Mouse (Mus musculus): ENCODE measurements around the gene Hexb.

Gene Hexb

DNA sequence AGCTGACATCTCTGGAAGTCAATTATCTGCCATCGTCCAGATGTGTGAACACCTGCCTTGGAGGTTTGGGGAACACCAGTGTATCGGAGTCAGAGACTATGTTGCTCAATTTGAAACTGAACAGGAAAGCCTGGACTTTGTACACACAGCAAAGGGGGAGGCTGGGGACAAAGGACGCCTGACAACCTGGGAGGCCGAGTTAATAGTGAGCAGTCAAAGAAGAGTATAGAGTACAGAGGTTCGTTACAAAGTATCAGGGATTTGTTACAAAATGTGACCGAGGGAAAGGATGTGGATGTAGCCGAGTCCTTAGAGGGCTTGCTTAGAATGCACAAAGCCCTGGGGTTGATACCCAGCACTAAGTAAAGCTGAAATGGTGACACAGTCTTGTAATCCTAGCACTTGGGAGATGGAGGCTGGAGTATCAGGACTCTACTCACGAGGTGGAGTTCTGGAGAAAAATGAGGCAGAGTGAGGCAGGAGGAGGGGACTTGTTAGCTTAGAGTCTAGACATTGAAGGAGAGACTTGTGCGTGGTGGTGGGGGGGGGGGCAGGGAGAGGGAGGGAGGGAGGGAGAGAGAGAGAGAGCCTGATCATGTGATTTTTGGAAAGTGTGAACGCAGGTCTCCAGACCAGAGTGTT lies 26.3 kb upstream of the Hexb start:
- in situ Hi-C loops (cut with MboI, MseI), result no loop called here

DNA sequence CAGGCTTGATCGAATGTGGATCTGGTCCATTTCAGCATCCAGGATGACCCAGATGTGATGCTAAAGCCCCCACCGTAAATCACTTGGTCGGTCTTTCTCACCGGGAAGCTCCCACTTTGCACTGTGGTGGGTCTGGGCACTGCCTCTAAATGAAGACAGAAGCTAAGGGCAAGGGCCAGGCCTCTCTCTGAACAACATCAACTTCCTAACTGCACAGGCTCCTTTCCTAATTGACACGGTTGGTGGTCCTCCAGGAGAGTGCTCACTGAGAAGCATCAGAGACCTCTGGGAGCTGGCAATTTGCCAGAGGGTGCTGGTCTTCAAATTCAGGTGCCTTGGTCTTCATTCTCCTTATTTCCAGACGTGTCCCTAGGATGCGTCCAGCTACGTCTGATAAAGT lies 25.7 kb upstream of the Hexb start:
- in situ Hi-C loops (cut with MboI, MseI), result no loop called here

DNA sequence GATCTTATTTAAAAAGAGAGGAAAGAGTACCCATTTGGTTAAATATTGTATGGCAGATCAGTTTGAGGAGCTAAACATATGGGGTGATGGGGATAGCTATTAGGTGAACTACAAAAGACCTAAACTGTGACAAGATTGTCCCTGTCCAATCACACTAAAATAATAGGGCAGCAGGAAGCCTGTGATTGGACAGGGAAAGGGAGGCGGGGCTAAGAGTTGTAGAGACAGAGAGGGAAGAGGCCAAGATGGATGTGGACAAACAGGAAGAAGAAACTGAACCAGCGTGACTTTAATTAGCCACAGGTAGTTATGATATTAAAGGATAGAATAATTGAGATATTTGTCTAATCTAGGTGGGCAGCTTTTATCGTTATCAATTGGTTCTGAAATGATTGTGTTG lies 21.9 kb upstream of the Hexb start:
- in situ Hi-C loops (cut with MboI, MseI), result no loop called here

DNA sequence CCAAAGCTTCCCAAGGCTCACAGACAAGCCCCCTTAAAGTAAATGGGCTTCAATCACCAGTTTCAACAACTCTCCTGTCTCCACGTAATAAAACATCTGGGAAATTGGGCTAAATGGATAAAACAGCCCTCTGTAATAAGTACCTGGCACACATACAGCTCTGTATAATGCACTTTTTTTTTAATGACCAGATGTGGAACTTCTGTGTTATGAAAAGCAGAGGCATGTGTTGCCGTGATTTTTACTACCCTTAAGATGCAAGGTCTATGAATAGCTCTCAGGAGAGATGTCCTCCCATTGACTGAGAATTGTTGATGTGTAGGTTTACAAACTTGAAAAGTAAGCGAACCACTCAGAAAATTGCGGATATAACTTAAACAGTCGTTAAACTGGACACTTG lies 18.0 kb upstream of the Hexb start:
- in situ Hi-C loops (cut with MboI, MseI), result no loop called here

DNA sequence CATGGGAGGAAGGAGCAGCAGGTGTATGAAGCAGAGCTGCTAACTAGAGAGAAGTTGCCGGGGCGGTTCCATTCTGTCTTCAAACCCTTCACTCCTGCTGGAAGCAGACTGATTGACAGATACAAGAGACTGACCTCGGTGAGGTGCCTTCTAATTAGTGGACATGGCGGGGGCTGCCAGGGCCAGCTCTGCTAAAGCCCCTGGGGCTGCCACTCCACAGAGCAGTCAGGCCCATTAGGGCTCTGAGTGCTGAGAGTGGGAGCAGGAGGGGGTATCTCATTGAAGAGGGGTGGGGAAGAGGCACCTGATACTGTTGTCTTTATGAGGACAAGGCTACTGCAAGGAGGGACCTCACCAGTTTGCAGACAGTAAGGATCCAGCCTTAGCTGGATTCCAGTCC lies 17.4 kb upstream of the Hexb start:
- in situ Hi-C loops (cut with MboI, MseI), result no loop called here

DNA sequence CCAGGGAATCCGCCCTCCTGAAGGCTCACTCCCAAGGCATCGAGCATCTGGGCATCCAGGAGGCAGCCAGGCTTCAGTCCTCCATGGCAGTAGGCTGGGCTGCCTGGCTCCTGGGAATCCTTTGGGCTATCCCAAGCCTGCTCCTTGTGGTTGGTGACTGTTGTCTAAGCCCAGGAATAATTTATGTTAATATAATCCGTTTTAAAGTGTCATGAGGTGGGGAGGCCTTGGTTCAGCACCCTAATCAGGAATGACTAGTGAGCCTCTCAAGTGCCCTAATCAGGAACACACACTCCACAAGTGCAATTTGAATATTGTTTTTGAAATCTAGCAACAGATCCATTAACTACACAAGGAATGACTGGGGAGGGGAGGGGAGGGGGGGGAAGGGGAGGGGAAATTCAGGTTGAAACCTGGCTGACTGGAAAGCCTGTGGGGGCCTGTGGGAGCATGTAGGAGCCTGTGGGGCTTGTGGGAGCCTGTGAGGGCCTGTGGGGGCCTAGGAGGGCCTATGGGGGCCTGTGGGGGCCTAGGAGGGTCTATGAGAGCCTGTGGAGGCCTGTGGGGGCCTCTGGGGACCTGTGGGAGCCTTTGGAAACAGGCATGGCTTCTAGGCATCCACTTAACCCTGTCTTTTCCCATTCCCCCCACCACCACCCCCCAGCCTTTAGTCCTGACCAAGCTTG lies 16.6 kb upstream of the Hexb start:
- in situ Hi-C loops (cut with MboI, MseI), result no loop called here

DNA sequence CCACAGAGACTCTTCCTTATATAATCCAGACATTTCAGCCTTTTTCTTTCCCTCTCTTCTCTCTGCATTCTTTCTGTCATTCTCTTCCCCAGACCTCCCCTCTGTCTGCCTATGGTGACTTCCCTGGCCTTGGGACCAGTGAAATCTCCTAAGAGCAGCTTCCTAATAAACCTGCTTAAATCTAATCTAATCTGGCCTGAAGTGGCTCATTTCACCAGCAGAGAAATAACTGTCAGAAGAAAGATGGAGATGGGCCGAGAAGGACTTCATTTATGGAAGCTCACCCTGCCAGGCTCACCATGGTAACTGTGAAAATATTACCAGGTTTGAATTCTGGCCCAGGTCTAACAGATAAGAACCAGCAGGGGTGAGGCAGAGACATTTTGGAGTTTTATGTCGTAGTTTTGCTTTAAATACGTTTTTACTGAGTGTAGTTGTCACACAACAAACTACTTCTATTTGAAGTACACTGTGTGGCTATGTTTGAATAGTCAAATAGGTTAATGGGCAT lies 10.4 kb upstream of the Hexb start:
- in situ Hi-C loops (cut with MboI, MseI), result no loop called here

DNA sequence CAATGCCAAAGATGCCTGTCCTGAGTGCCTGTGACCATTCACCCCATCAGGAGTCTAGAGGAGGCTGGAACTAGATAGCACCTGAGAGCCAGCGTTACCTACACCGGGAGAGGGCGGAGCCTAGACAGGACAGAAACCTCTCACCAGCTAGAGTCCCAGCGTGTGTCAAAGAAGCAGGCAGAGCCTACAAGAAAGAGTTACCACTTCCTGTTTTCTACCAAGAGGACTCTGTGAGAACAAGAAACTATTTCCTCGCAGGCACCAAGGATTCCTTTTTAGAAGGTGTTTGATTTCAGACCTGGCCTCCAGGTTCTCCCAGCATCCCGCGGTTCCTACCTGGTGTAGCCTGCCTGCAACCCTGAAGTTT lies 9.9 kb upstream of the Hexb start:
- in situ Hi-C loops (cut with MboI, MseI), result no loop called here

DNA sequence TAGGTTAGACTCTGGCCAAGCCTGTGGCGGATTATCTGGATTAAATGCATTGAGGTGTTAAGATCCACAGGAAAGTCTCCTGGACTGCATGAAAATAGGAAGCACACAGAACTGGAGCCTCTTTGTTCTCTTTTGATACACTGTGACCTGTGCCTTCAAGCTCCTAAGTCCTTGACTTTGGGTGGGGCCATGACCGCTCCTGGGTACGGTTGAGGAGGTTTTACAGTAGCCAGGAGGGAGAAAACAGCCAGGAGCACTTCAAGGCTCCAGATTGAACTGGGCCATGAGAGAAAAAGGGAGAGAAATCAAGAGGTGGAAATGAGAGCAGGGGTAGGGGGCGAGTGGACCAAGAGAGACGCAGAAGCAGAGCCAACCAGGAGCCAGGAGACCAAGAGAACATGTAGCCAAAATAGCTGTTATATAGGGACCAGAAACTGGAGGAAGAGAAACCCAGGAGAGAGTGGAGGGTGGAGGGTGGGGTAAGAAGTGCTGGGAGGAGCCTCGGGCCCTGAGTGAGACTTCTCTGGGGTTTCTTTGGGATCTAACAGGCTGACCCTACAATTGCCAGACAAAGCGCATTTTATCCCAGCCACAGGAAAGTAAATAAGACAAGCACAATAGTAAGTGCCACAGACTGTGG lies 9.4 kb upstream of the Hexb start:
- in situ Hi-C loops (cut with MboI, MseI), result no loop called here

DNA sequence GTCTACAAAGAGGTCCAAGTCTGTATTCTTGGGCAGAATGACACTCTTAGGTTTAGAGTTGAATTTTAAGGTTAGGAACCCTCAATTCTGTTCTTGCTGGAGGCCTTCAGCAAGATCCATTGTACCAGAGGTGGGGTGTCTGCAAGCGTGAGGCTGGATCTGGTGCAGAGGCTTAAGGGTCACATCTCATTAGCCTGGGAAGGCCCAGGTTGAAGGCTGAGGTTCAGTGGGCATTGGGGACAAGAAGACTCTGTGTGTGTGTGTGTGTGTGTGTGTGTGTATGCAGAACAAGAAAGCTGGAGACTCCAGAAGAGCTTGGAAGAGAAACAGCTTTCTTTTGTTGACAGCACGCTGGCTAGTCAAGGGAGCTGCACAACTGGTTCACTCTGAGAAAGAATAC lies 7.9 kb upstream of the Hexb start:
- in situ Hi-C loops (cut with MboI, MseI), result no loop called here

DNA sequence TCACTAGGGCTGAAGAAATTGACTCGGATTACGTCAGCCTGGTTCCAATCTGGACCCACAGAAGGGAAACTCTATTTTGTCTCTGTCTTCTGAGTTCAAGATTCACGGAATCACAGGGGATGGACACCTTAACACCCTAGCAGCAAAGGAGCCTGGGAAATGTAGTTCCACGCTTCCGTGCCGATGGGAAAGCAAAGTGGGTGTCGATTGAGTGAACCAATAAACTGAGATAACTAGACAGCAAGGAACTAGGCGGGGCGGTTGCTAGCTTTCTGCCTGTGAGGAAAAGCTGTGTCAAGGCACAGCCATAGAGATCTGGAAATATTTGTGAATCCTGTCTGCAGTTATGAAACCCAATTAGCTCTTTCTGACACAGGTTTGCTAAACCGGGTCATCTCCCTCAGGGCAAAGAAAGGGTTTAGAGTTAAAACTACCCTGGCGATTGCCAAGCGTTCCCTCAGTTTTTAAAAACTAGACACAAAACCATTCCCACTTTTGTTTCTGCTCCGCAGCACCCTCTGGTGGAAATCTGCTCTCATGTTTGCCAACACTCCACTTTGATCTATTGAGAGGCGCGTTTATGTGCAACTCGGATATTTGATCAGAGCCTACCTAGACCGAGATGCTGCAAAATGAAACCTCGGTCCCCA lies 7.0 kb upstream of the Hexb start:
- in situ Hi-C loops (cut with MboI, MseI), result no loop called here

DNA sequence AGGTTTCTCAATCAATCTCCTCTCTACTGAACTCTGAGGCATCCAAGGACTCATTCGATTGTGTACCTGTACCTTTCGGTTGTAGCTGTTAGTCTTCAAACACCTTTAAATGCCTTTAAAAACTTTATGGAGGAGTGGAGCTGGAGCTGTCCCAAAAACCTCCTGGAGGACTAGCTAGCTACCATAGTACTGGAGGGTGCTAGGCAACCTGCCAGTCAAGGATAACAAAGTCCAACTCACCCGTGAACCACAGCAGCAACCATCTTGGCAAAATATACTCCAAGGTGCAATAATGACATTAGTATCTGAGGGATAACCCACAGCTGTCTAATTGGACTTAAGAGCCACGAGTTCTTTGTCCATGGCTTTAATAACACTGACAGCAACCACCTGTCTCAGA lies 3.7 kb upstream of the Hexb start:
- in situ Hi-C loops (cut with MboI, MseI), result no loop called here

DNA sequence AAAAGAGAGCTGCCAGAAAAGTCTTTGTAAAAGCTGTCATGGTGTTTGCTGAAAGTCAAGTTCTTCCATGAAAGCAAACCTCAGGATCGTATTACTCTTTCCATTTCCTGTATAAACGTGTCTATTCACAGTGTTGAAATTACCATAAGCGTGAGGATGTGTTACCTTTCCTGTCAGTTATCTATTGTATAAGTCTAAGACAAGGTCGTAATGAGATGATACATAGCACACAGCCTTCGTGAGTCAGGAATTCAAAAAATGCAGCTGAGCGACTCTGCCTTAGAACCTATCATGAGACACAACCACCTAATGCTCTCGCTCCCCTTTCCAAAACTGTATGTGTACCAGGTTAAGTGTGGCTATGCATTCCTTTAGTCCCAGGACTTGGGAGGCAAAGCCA lies 2.9 kb upstream of the Hexb start:
- in situ Hi-C loops (cut with MboI, MseI), result no loop called here

DNA sequence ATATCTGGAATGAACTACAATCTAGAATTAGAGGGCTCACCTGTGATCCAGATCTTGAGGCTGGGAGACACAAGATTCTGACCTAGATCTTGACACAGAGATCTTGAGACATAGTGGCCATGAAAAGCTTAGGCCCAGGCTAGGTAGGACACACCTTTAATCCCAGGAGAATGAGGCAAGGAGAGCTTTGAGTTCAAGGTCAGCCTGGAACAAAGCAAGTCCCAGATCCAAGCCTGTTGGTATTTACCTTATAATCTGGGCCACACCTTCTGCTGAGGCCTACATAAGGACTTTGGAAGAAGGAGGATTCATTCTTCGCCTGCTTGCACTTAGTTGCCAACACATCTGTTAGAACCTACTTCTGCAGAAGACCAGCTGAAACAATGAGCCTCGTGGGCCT lies 966 bp upstream of the Hexb start:
- in situ Hi-C loops (cut with MboI, MseI), result no loop called here

DNA sequence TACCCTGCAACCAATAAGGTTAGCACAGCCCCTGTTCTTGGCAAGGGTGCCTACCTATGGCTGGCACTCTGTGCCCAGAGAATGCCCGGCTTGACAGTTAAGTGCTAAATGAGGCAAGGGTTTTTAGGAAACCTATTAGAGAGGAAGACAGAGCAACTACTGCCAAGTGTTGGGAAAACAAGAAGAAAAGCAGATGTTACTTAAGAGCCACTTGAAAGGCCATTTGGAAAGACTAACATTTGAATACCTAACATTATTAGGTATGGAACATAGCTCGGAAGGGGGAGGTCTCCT lies 1.3 kb downstream of the Hexb start:
- in situ Hi-C loops (cut with MboI, MseI), result no loop called here

DNA sequence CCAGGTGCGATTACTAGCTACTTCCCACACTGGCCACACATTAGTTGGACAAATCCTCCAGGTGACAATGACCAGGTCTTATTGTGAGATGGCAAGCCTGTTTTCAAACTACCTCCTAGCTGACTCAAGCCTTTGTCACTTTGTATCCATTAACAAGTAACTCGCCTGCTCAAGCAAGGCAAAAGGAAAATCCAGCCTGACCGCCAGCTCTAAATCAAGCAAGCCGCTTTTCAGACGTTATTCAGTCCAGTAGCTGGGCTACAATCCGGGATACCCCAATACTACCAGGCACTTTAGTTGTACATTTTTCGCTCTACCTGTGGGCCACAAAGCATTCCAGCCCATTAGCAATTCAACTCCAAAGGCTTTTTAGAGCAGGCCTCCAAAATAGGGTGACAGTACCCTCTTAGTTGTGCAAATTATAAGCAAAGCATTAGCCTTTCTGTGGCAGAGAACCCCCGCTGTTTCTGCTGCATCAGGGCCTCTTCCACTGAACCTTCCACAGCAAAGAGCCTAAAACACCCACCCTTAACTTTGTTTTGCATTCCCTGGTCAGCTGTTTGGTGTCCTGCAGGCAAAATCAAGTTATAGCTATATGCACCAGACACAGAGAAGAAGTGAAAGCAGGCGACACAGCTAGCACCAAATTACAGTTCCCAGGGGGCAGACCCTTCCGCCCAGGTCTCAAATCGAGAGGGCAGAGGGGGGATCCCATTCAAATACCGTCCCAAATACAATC lies 1.8 kb downstream of the Hexb start:
- in situ Hi-C loops (cut with MboI, MseI), result no loop called here

DNA sequence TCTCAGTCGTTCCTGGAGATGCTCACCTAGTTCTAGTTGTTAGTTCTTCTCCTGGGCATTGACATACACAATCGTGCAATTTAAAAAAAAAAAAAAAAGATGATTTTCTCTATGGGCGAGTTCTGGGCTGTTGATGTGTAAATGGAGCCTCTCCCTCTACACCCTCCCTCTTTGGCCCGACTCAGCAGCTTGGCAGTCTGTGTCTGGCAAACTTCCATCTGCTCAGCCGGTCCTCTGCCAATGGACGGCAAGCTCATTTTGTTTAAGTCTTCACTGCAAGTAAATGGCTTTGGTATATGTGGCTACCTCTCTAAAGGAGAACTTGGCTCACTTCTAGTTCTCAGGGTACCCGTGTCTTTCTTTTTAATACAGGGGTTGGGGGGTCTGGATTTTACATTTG lies 4.7 kb downstream of the Hexb start:
- in situ Hi-C loops (cut with MboI, MseI), result no loop called here

DNA sequence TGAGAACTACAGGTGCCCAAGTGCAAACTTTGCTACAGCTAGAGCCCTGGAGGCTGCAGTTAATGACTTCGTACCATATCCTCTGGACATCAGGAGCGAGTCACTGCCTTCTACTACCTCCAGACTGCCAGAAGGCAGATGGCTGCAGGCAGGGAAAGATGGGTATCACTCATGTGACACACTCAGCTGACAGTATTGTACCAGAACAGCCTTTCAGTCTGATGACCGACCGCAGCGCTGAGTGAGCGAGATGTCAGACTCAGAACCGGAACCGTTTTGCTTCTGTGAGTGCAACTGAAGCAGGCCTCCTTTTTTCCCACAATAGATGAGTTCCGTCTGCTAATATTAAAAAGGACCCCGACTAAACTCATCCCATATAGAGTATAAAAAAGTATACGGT lies 5.5 kb downstream of the Hexb start:
- in situ Hi-C loops (cut with MboI, MseI), result no loop called here

DNA sequence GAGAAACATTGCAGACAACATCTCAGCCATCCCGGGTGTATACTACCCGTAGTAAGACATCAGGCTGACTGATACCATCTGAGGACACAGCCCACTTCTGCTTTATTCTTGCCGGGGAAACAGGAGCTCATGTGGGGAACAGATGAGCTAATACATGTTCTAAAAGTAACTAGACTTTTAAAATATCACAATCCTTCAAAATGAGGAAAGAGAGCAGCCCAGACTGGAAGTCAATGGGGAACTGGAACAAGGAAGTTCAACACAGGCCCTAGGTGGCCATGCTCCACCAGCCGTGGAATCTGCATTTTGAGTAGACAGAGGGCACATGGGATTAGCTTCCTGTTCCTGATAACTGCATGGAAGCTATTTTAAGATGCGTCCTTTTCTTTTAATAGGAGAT lies 10.5 kb downstream of the Hexb start:
- in situ Hi-C loops (cut with MboI, MseI), result no loop called here

DNA sequence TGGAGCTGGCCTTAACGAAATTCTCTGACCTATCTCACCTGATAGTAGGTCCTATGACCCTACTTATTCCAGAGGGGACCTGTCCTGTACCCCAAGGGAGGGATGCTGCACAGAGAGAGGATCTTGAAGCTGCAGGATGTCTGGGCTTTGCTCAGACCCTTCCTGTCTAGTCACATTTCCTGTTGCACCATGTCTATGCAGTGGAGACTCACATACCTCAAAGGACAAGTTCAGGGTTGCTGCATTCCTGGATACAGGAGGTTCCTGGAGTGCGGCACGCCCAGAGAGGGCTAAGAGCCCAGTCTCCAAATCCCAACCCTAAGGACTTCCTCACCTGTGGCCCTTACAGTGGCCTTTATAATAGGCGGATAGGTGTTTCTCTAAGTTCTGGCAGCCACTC lies 11.8 kb downstream of the Hexb start:
- in situ Hi-C loops (cut with MboI, MseI), result no loop called here

DNA sequence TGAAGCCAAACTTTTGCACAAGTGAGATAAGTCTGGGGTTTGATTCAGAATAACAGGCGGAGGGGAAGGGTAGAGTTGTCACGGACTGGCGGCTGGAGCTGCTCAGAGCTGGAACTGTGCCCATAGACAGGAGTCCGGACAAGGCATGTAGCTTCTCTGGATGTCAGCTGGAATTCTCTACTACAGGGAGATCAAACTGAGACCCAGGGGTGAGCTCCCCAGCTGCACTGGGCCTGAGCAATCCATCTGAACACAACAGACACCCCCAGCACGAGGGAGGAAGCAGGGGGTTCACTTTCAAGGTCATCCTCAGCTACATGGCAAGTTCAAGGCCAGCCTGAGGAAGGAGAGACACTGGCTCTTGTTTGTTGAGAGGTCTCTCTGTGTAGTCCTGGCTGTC lies 13.5 kb downstream of the Hexb start:
- in situ Hi-C loops (cut with MboI, MseI), result no loop called here

DNA sequence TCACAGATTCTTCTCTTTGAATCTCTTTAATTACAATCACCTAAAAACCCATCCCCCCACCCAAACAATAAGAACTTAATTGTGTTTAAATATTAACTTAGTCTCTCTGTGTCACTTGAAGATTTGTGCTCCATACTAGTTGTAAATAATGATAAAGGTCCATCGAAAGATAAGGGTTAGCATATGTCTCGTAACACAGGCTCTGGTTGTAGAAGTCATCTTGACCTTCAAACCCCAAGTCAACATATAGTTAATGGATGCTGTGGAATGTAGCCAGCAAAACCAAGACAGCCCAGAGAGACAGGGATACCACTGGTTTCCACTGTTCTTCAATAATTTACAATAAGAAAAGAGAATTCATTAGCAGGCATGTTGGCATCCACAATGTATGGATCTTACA lies 14.0 kb downstream of the Hexb start:
- in situ Hi-C loops (cut with MboI, MseI), result no loop called here
